Mouse (Mus musculus) left cerebral cortex, postnatal 36 days (tissue): ENCODE measurements around the gene Cpsf4l. TPM values are rescaled to one million over a fixed set of nuclear protein-coding genes. Genes with fewer than 3 reads are reported as not detected.
A peak's percentile ranks its signal among the peaks of the same experiment; 100 is the strongest.

Source experiments
- DNase-seq, 2 experiments: peaks; one replicate each; pipeline ENCODE4 v3.0.0; 2021 to 2022; ENCODE audit warnings: low spot score in 2 of 2, mixed read lengths in 1 of 2
- intact Hi-C: fragments of 180-260 bp; cut with DNase I; formaldehyde crosslinking; loops from one replicate; pipeline ENCODE4 v1.15.1; 2025
- total RNA-seq, 2 experiments: library from RNA; stranded (reverse); gene quantifications; 2 replicates each; pipeline ENCODE4 v1.2.3; 2021

The Cpsf4l gene
- not detected for total RNA-seq

DNA sequence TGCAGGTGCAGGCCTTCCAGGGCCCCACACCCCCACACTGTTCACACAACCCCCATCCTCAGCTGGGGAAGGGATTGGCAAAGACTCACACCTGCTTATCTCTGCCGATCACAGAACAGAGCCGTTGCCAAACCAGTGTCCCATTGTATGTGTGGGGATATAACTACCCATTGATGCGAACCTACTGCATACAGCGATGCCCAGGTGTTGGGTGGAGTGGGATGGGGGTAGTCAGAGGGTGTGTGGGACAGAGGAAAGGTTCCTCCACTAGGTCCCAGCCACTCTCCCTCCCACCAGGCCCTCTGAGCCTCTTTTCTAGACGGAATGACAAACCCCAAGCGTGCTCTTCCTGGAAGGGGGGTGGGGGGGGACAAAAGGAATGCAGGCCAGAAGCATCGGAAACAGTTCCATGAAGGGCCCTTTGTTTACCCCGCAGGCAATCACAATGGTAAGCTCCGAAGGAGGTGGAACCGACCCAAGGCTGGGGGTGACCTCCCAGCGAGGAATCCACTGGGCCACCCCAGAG, at the start of gene Cpsf4l:
TSS of gene Cpsf4l (minus strand) at position 287 of the 526 bp plus-strand sequence.
- intact Hi-C loops, result loop anchor here (5.0 to 10.0 kb wide), 2 partner anchors 38 to 925 kb away; no protein-coding TSS in a partner anchor
- DNase-seq, result no peak

- intact Hi-C loops, result no loop called here
- DNase-seq, result no peak
Measured at GRCm38 (mm10) chr11:113758851-113759250, 49.0 kb upstream of the Cpsf4l start.

GRCm38 (mm10) chr11:113756578-113756977, 46.8 kb upstream of the Cpsf4l start:
- intact Hi-C loops, result no loop called here
- no peak for DNase-seq

GRCm38 (mm10) chr11:113755878-113756277, 46.1 kb upstream of the Cpsf4l start:
- DNase-seq, result no peak
- intact Hi-C loops, result no loop called here

DNA sequence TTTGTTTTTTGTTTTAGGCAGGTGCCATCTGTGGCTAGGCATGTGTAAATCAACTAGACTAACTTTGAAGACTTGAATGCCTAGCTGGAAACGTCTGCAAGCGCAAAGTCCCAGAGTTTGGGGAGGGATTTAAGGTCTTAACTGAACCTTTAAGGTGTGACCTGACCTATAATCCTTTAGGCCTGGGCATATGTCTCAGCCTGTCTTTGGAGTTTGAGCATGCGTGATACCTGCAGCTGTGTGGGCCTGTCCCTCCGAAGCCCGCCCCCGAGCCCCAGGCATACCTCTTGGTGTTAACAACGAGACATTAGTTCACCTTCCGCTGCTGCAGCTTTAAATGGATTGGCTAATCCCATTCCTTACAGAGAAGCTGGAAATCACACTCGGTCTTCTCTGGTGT, 45.0 kb upstream of the Cpsf4l start:
- DNase-seq, result no peak
- intact Hi-C loops, result loop anchor here (5.0 kb wide), 1 partner anchor 53 kb away; no protein-coding TSS in a partner anchor

- intact Hi-C loops, result loop anchor here (5.0 kb wide), 1 partner anchor 51 kb away; no protein-coding TSS in a partner anchor
- no peak for DNase-seq
Measured at GRCm38 (mm10) chr11:113752685-113753430, 43.0 kb upstream of the Cpsf4l start.

DNA sequence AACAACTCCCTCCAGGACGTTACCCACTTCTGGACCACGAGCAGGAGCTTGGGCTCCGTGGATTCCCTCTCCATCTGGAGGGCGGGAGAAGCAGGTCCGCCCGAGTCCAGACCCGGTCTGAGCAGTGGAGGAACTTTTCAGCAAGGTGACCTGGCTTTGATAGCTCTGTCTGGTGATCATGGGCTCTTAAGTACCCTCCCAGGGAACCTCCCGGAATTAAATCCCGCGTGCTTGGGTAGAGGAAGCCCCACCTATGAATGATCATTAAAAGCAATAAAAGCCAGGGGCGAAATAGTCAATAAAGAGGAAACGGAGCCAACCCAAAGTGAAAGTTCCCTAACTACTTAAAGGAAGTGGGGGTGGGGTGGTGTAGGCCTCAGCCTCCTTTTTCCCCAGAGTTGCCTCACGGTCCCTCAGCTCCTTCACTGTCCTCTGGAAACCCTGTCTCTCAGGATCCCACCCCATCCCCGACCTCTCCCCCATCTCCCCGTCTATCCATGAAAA, 42.4 kb upstream of the Cpsf4l start:
- DNase-seq, result no peak
- intact Hi-C loops, result loop anchor here (5.0 kb wide), 1 partner anchor 50 kb away; no protein-coding TSS in a partner anchor

DNA sequence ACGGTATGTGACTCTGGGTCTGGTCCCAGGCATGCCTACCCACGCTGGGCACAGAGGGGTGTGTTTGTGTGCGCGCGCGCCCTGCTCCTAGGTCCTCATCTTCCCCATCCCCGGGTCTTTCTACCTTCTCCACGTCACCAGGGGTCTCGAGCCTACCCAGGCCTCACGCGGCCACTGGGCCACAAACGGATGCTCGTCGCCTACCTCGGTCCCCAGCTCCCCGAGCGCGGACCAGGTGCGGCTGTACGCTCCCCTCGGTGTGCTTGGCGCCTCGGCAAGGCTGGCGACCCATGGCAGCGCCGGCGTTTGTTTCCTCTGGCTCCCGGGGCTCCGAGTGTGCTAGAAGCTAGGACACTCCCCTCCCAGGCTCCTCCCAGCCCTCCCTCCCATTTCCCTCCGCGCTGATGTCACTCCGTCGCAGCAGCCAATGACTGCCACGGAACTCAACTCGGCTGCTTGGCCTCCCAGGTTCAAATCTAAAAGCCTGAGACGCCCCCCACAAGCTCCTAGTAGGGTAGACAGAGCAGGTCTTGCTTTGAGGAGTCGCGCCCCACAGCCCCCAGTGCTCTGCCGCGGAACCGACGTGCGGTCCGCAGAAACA, 41.8 kb upstream of the Cpsf4l start, which contains the start of gene Cdc42ep4:
TSS of gene Cdc42ep4 (minus strand) at position 398 of the 601 bp plus-strand sequence.
- intact Hi-C loops, result loop anchor here (2.0 to 5.0 kb wide), 3 partner anchors 33 to 55 kb away; no protein-coding TSS in a partner anchor
- peak; percentile 67 to 75 for DNase-seq

DNA sequence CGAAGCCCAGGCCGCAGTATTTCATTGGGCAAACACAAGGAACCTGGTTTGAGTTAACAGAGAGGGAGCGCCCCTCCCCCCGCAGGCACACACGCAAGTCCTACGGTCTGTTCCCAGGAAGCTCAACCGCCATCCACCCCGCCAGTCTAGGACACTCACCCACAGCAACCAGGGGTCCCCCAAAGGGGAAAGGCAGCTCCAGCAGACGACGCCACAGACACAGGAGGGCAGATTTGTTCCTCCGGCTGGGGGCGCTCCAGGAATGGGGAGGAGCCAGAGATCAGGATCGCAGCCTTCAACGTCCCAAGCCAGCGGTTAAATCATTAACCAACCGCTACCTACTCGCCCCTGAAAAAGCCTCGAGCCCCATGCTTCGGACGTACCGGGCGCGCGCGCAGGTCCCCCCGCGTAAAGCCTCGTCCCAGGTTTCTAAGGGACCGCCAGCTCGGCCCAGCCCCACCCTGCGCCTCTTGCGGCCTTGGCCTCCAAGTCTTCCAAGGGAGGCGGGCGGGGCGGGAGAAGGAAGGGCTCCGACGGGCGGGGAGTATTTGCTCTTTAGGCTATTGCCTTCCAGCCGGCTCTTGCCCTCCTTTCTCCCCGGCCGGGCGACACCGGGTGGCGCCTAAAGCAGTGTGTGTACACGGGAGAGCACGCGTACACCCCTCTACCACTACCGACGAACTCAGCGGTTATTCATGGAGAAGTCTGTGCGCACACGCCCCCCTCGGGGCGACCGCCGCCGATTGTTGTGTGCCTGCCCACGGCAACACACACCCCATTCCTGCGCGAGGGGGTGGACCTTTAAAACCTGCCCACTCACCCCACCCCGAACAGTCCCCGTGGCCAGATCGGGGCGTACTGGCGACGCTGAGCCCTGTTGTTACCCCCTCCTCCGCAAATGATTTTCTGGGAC, 41.0 kb upstream of the Cpsf4l start:
- DNase-seq, result peak; percentile 46 to 62
- intact Hi-C loops, result loop anchor here (2.0 to 5.0 kb wide), 3 partner anchors 34 to 56 kb away; no protein-coding TSS in a partner anchor

GRCm38 (mm10) chr11:113749749-113750351, 40.0 kb upstream of the Cpsf4l start:
- no peak for DNase-seq
- intact Hi-C loops, result loop anchor here (2.0 to 5.0 kb wide), 4 partner anchors 35 to 57 kb away; partner anchors contain the start of gene Cpsf4l

GRCm38 (mm10) chr11:113748797-113749521, 39.1 kb upstream of the Cpsf4l start:
- intact Hi-C loops, result loop anchor here (5.0 kb wide), 1 partner anchor 37 kb away; the partner anchor contains the start of gene Cpsf4l
- no peak for DNase-seq

DNA sequence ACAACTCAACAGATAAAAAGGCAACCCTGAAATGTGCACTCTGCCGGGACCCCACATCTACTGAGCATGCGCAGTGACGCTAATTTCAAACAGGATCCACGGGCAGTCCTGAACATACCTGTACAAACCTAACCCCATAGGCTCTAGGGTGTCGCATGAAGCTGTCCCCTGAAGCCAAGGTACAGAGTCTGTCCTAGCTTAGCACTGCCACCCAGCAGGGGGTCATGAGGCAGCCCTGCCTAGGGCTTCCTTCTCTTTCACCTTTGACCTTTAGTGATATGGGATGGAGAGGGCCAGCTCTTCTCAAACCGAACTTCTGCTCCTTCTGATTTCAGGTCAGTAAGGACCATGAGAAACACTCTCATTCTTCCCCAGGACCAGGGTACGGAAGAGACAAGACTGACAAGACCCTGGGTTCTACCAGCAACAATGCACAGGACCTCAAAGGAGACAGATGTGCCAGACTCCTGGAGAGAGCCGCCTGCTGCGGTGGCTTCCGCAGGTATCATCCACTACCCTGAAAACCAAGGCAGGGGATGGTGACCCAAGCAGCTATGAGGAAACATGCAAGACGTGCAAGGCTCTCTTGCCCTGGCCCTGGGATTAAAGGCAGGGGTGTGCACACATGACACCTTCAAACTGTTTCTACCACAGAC, 38.0 kb upstream of the Cpsf4l start:
- intact Hi-C loops, result loop anchor here (5.0 kb wide), 1 partner anchor 36 kb away; the partner anchor contains the start of gene Cpsf4l
- no peak for DNase-seq

GRCm38 (mm10) chr11:113747056-113747455, 37.2 kb upstream of the Cpsf4l start:
- no peak for DNase-seq
- intact Hi-C loops, result loop anchor here (5.0 kb wide), 1 partner anchor 35 kb away; the partner anchor contains the start of gene Cpsf4l

GRCm38 (mm10) chr11:113745961-113746360, 36.1 kb upstream of the Cpsf4l start:
- no peak for DNase-seq
- intact Hi-C loops, result loop anchor here (5.0 kb wide), 1 partner anchor 34 kb away; the partner anchor contains the start of gene Cpsf4l

GRCm38 (mm10) chr11:113742998-113743397, 33.2 kb upstream of the Cpsf4l start:
- intact Hi-C loops, result no loop called here
- DNase-seq, result no peak

- no peak for DNase-seq
- intact Hi-C loops, result no loop called here
Measured at GRCm38 (mm10) chr11:113740100-113740499, 30.3 kb upstream of the Cpsf4l start.

- intact Hi-C loops, result no loop called here
- DNase-seq, result no peak
Measured at GRCm38 (mm10) chr11:113739213-113739612, 29.4 kb upstream of the Cpsf4l start.
